Mouse (Mus musculus) neural tube, embryonic 14.5 days (tissue): ENCODE measurements around the gene Gm39115. TPM values are rescaled to one million over a fixed set of nuclear protein-coding genes. Genes with fewer than 3 reads are reported as not detected.
A peak's percentile ranks its signal among the peaks of the same experiment; 100 is the strongest.

Experiments
- ATAC-seq: fragments of 200-750 bp; cut with Nextera tagmentation; 2 replicates; pipeline ENCODE4 v1.8.0; 2017; ENCODE audit warnings: low read depth, mild to moderate bottlenecking, moderate TSS enrichment, moderate library complexity
- H3K27ac ChIP-seq: fragments of 300-500 bp; sonication (generic); 2 replicates; pipeline ENCODE4 v1.5.1; 2014; ENCODE audit warnings: low read depth, mild to moderate bottlenecking, control low read depth, low read length, moderate library complexity, mixed read lengths
- H3K27me3 ChIP-seq: fragments of 300-500 bp; sonication (generic); 2 replicates; pipeline ENCODE4 v1.6.1; 2014; ENCODE audit warnings: low read length; ENCODE audit not compliant: control insufficient read depth, insufficient read depth
- H3K36me3 ChIP-seq: fragments of 300-500 bp; sonication (generic); 2 replicates; pipeline ENCODE4 v1.6.1; 2014; ENCODE audit warnings: low read length, mixed read lengths; ENCODE audit not compliant: control insufficient read depth, insufficient read depth
- H3K4me1 ChIP-seq: fragments of 300-500 bp; sonication (generic); 2 replicates; pipeline ENCODE4 v1.6.1; 2014; ENCODE audit warnings: low read length; ENCODE audit not compliant: control insufficient read depth, insufficient read depth
- H3K4me2 ChIP-seq: fragments of 300-500 bp; sonication (generic); 2 replicates; pipeline ENCODE4 v1.6.1; 2014; ENCODE audit warnings: mild to moderate bottlenecking, low read depth, low read length, control low read depth
- H3K4me3 ChIP-seq: fragments of 300-500 bp; sonication (generic); 2 replicates; pipeline ENCODE4 v1.5.1; 2014; ENCODE audit warnings: low read depth, low read length, control low read depth, mixed read lengths
- H3K9ac ChIP-seq: fragments of 300-500 bp; sonication (generic); replicated peaks from 2 replicates; pipeline ENCODE4 v1.6.1; 2014; ENCODE audit warnings: low read depth, mild to moderate bottlenecking, control low read depth, low read length, mixed read lengths
- H3K9me3 ChIP-seq: fragments of 300-500 bp; sonication (generic); 2 replicates; pipeline ENCODE4 v1.6.1; 2016; ENCODE audit warnings: low read length; ENCODE audit not compliant: control insufficient read depth
- WGBS: fragments of 180-500 bp; shearing (Covaris S2); extraction: QIAGEN DNeasy Blood & Tissue Kit; methylation state at CpG from one replicate; pipeline ENCODE4 v1.1.7; 2014; 5-methylcytosine and 5-hydroxymethylcytosine counted together
- polyA plus RNA-seq: library from polyadenylated mRNA; unstranded; fragments of >200 nt; fragmentation: Nextera tagmentation; extraction: Ambion mirVana; gene quantifications from 2 replicates; pipeline ENCODE4 v1.2.1, GENCODE M21; 2014

Gene Gm39115
- polyA plus RNA-seq, 1 experiment from 2014 or later = not detected

- WGBS = 22% methylated on average over 1 of the region's 1 CpGs
- H3K4me1 ChIP-seq = peaks cover 69% of the 10 kb centered on the region
- H3K27ac ChIP-seq = peak overlapping the region; percentile 96
- no peak for ATAC-seq
- H3K9me3 ChIP-seq = no peaks in the 10 kb centered on the region
- no peaks in the 10 kb centered on the region for H3K27me3 ChIP-seq
- H3K4me2 ChIP-seq = peak overlapping the region; percentile 88
- H3K9ac ChIP-seq = peak overlapping the region; percentile 100
- H3K4me3 ChIP-seq = peak overlapping the region; percentile 91
- H3K36me3 ChIP-seq = peaks cover 3% of the 10 kb centered on the region; the same call in 1 of the 2 replicates
Measured at GRCm38 (mm10) chr7:142092991-142093390, 42.8 kb downstream of the Gm39115 start.

GRCm38 (mm10) chr7:142091848-142092247 lies 44.0 kb downstream of the Gm39115 start:
- 0 out of 2 replicates have a peak, but pooled peaks have one; percentile 14 for ATAC-seq
- WGBS = 2% methylated on average over 4 of the region's 4 CpGs
- peaks cover 70% of the 10 kb centered on the region for H3K4me1 ChIP-seq

GRCm38 (mm10) chr7:142089648-142090447 lies 46.0 kb downstream of the Gm39115 start:
- Histone ChIP-seq H3K4me1 (peaks cover 60% of the 10 kb centered on the region), H3K36me3 (peaks cover 32% of the 10 kb centered on the region), H3K27me3 (no peaks in the 10 kb centered on the region), H3K9me3 (no peaks in the 10 kb centered on the region), H3K4me3 (no peak overlapping the region), H3K4me2 (peak overlapping the region; percentile 88), H3K9ac (peak overlapping the region; percentile 55), H3K27ac (peak overlapping the region; percentile 82)
- no peak for ATAC-seq
- 40% methylated on average over 17 of the region's 17 CpGs for WGBS

More at GRCm38 (mm10) chr7:142091848-142092247, 44.0 kb downstream of the Gm39115 start:
- Histone ChIP-seq H3K4me3 (peak overlapping the region; percentile 91), H3K27me3 (no peaks in the 10 kb centered on the region), H3K9ac (peak overlapping the region; percentile 100), H3K4me2 (peak overlapping the region; percentile 88), H3K27ac (peak overlapping the region; percentile 96), H3K36me3 (peaks cover 14% of the 10 kb centered on the region; the same call in 1 of the 2 replicates), H3K9me3 (no peaks in the 10 kb centered on the region)

- peak; percentile 68 for ATAC-seq
- Histone ChIP-seq H3K4me2 (peak overlapping the region; percentile 88; the same call in 1 of the 2 replicates), H3K27me3 (no peaks in the 10 kb centered on the region), H3K4me3 (no peak overlapping the region), H3K9me3 (no peaks in the 10 kb centered on the region), H3K27ac (peak overlapping the region; percentile 82), H3K36me3 (peaks cover 32% of the 10 kb centered on the region), H3K9ac (peak overlapping the region; percentile 55; the same call in 1 of the 2 replicates), H3K4me1 (peaks cover 60% of the 10 kb centered on the region)
- 2% methylated on average over 5 of the region's 5 CpGs for WGBS
Measured at GRCm38 (mm10) chr7:142088886-142089285, 46.9 kb downstream of the Gm39115 start.

- no peaks in the 10 kb centered on the region for H3K27me3 ChIP-seq
- H3K9ac ChIP-seq = no peak overlapping the region
- H3K36me3 ChIP-seq = peaks cover 46% of the 10 kb centered on the region
- ATAC-seq = no peak
- 80% methylated on average over 1 of the region's 1 CpGs for WGBS
- no peaks in the 10 kb centered on the region for H3K9me3 ChIP-seq
- H3K4me2 ChIP-seq = no peak overlapping the region
- H3K4me1 ChIP-seq = peaks cover 45% of the 10 kb centered on the region
- no peak overlapping the region for H3K27ac ChIP-seq
- H3K4me3 ChIP-seq = no peak overlapping the region
Measured at GRCm38 (mm10) chr7:142087069-142087652, 48.7 kb downstream of the Gm39115 start.

- Histone ChIP-seq H3K27me3 (no peaks in the 10 kb centered on the region), H3K4me1 (peaks cover 37% of the 10 kb centered on the region), H3K4me3 (no peak overlapping the region), H3K4me2 (no peak overlapping the region), H3K27ac (no peak overlapping the region), H3K9me3 (no peaks in the 10 kb centered on the region), H3K9ac (no peak overlapping the region), H3K36me3 (peaks cover 53% of the 10 kb centered on the region)
- 90% methylated on average over 4 of the region's 4 CpGs for WGBS
- ATAC-seq = no peak
Measured at GRCm38 (mm10) chr7:142086159-142086905, 49.5 kb downstream of the Gm39115 start.

Other genes with a start within 250 kb of the Gm39115 start
- gene Tollip, start 217.5 kb downstream of the Gm39115 start, polyA plus RNA-seq = 69.2 and 80.0 TPM in 2 replicates
- 25.8 and 27.7 TPM in 2 replicates for gene Brsk2, start 186.3 kb downstream of the Gm39115 start, polyA plus RNA-seq
- 50.5 and 53.5 TPM in 2 replicates for gene Mob2, start 75.0 kb downstream of the Gm39115 start, polyA plus RNA-seq
- 136 and 141 TPM in 2 replicates for gene Dusp8, start 40.2 kb downstream of the Gm39115 start, polyA plus RNA-seq
- gene Gm45618, start 15.3 kb downstream of the Gm39115 start, polyA plus RNA-seq = not detected in 2 replicates
- not detected in 2 replicates for gene Gm45337, start 8.6 kb upstream of the Gm39115 start, polyA plus RNA-seq
- gene Gm29735, start 21.1 kb upstream of the Gm39115 start, polyA plus RNA-seq = not detected in 2 replicates
- gene Gm4553, start 29.7 kb upstream of the Gm39115 start, polyA plus RNA-seq = 0.40 TPM in 1 of 2 replicates, not detected in the other
- not detected in 2 replicates for gene Krtap5-2, start 40.0 kb upstream of the Gm39115 start, polyA plus RNA-seq
- gene Gm10153, start 54.4 kb upstream of the Gm39115 start, polyA plus RNA-seq = not detected in 2 replicates
- gene Krtap5-3, start 65.3 kb upstream of the Gm39115 start, polyA plus RNA-seq = not detected in 2 replicates
- gene Gm7579, start 75.8 kb upstream of the Gm39115 start, polyA plus RNA-seq = not detected in 2 replicates
- not detected in 2 replicates for gene Krtap5-5, start 93.9 kb upstream of the Gm39115 start, polyA plus RNA-seq
- not detected in 2 replicates for gene Gm40460, start 105.0 kb upstream of the Gm39115 start, polyA plus RNA-seq
- gene Gm2431, start 122.3 kb upstream of the Gm39115 start, polyA plus RNA-seq = not detected in 2 replicates
- gene Gm4559, start 138.3 kb upstream of the Gm39115 start, polyA plus RNA-seq = not detected in 2 replicates
- not detected in 2 replicates for gene Krtap5-1, start 161.1 kb upstream of the Gm39115 start, polyA plus RNA-seq
- gene Krtap5-4, start 167.5 kb upstream of the Gm39115 start, polyA plus RNA-seq = not detected in 2 replicates
- gene Ifitm10, start 237.7 kb upstream of the Gm39115 start, polyA plus RNA-seq = 6.0 and 11.2 TPM in 2 replicates
- gene Gm49369, start 246.6 kb upstream of the Gm39115 start, polyA plus RNA-seq = 2.9 TPM in 1 of 2 replicates, not detected in the other